8 mouse cellular contexts compared by ENCODE assay signal in the genomic region with DNA sequence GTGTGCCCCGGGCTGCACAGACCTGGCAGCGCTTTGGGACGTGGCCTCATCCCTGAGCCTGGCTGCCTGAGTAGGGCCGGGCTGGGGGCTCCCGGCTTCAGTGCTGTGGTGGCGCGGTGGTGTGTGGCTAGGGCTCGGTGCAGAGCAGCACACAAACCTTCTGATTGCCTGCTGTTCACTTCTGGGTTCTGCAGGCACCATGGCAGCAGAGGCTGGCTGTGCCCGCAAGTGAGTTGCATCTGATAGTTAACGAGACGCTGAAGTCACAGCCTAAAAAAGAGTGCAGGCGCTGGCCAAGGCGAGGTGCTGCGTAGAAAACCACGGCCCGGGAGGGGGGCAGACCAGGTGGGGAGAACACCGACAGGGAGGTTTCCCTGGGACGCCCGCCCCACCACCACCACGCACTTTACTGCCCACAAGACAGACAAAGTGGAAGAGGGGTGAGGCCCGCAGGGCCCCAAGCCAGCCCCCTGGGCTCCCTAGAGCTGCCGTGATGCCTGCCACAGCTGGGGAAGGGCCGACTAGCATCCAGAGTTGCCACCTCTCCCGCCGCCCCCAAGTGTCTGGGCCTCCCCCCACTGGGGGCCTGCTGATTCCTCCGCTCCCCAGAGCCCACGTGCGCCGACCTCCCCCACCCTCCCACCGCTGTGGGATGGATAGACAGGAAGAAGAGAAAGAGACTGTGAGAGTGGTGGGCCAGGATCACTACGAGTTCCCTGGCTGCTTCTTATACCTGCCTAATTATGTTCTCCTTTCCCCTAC. TPM values are rescaled to one million over a fixed set of nuclear protein-coding genes. Genes with fewer than 3 reads are reported as not detected.
DNase-seq lines count a peak whose midpoint lies in the region; ATAC-seq lines count a peak whose summit lies in the region.

No protein-coding gene starts in this region.

- no peak overlapping the region for H3K9ac ChIP-seq in kidney, embryonic 15.5 days
- H3K9ac ChIP-seq in embryonic facial prominence, embryonic 14.5 days (ENCODE audit: low read depth, low read length): peak overlapping the region; percentile 61
- H3K9ac ChIP-seq in limb, embryonic 11.5 days (ENCODE audit: low read length): peak overlapping the region; percentile 50
- peak overlapping the region; percentile 57; the same call in 1 of the 2 replicates for H3K9ac ChIP-seq in neural tube, embryonic 13.5 days

- peak overlapping the region; percentile 38 for H3K4me3 ChIP-seq in kidney, embryonic 15.5 days (replicated peaks)
- peak overlapping the region; percentile 38 for H3K4me3 ChIP-seq in embryonic facial prominence, embryonic 14.5 days (ENCODE audit: low read depth, low read length)
- peak overlapping the region; percentile 20 for H3K4me3 ChIP-seq in limb, embryonic 11.5 days (ENCODE audit: low read depth, low read length)
- H3K4me3 ChIP-seq in neural tube, embryonic 13.5 days: peak overlapping the region; percentile 26

- no peaks in the 10 kb centered on the region for H3K36me3 ChIP-seq in kidney, embryonic 15.5 days
- no peaks in the 10 kb centered on the region for H3K36me3 ChIP-seq in embryonic facial prominence, embryonic 14.5 days (ENCODE audit: control insufficient read depth, insufficient read depth, low read length)
- H3K36me3 ChIP-seq in limb, embryonic 11.5 days (ENCODE audit: control insufficient read depth, insufficient read depth, low read length): no peaks in the 10 kb centered on the region
- H3K36me3 ChIP-seq in neural tube, embryonic 13.5 days: no peaks in the 10 kb centered on the region

- no peak overlapping the region for H3K27ac ChIP-seq in kidney, embryonic 15.5 days
- H3K27ac ChIP-seq in embryonic facial prominence, embryonic 14.5 days (replicated peaks; ENCODE audit: low read depth, low read length): no peak overlapping the region
- no peak overlapping the region for H3K27ac ChIP-seq in limb, embryonic 11.5 days (replicated peaks; ENCODE audit: low read depth, low read length)
- H3K27ac ChIP-seq in neural tube, embryonic 13.5 days (replicated peaks): no peak overlapping the region

- peak overlapping the region; percentile 62 for H3K4me2 ChIP-seq in kidney, embryonic 15.5 days
- H3K4me2 ChIP-seq in embryonic facial prominence, embryonic 14.5 days (ENCODE audit: low read depth, low read length): peak overlapping the region; percentile 67
- peak overlapping the region; percentile 57 for H3K4me2 ChIP-seq in limb, embryonic 11.5 days (ENCODE audit: low read depth, severe bottlenecking)
- peak overlapping the region; percentile 56 for H3K4me2 ChIP-seq in neural tube, embryonic 13.5 days

- 25% methylated on average over 31 of the region's 31 CpGs for WGBS in kidney, embryonic 15.5 days
- 34% methylated on average over 27 of the region's 31 CpGs for WGBS in embryonic facial prominence, embryonic 14.5 days
- 29% methylated on average over 29 of the region's 31 CpGs for WGBS in limb, embryonic 11.5 days
- WGBS in neural tube, embryonic 13.5 days: 40% methylated on average over 30 of the region's 31 CpGs

- DNase-seq in kidney, adult 8-10 months: no peak
- DNase-seq in embryonic facial prominence, embryonic 14.5 days (ENCODE audit: low spot score): no peak
- DNase-seq in limb, embryonic 11.5 days (ENCODE audit: low spot score): peak; percentile 35
- no peak for DNase-seq in urinary bladder, postnatal 25 days (ENCODE audit: low spot score)
- no peak for DNase-seq in adipocyte (ENCODE audit: low spot score)
- DNase-seq in kidney, postnatal 25 days: no peak

- peaks cover 10% of the 10 kb centered on the region; the same call in 1 of the 2 replicates for H3K4me1 ChIP-seq in kidney, embryonic 15.5 days
- H3K4me1 ChIP-seq in embryonic facial prominence, embryonic 14.5 days (ENCODE audit: control insufficient read depth, insufficient read depth, low read length): no peaks in the 10 kb centered on the region
- H3K4me1 ChIP-seq in limb, embryonic 11.5 days (ENCODE audit: control insufficient read depth, insufficient read depth, low read length): no peaks in the 10 kb centered on the region
- H3K4me1 ChIP-seq in neural tube, embryonic 13.5 days (replicated peaks): peaks cover 7% of the 10 kb centered on the region; the same call in 1 of the 2 replicates

- no peaks in the 10 kb centered on the region for H3K27me3 ChIP-seq in kidney, embryonic 15.5 days
- H3K27me3 ChIP-seq in embryonic facial prominence, embryonic 14.5 days (replicated peaks; ENCODE audit: control insufficient read depth, insufficient read depth, low read length): no peaks in the 10 kb centered on the region
- H3K27me3 ChIP-seq in limb, embryonic 11.5 days (ENCODE audit: control insufficient read depth, insufficient read depth, low read length): no peaks in the 10 kb centered on the region
- H3K27me3 ChIP-seq in neural tube, embryonic 13.5 days: no peaks in the 10 kb centered on the region

- H3K9me3 ChIP-seq in kidney, embryonic 15.5 days (replicated peaks): 0 out of 2 replicates have a peak, but pooled peaks cover 8% of the 10 kb centered on the region
- H3K9me3 ChIP-seq in embryonic facial prominence, embryonic 14.5 days (ENCODE audit: control insufficient read depth, low read length): peaks cover 7% of the 10 kb centered on the region; the same call in 1 of the 2 replicates
- no peaks in the 10 kb centered on the region; the same call in 1 of the 2 replicates for H3K9me3 ChIP-seq in limb, embryonic 11.5 days (ENCODE audit: control insufficient read depth, low read length)
- peaks cover 9% of the 10 kb centered on the region; the same call in 1 of the 2 replicates for H3K9me3 ChIP-seq in neural tube, embryonic 13.5 days

- peak; percentile 70 for ATAC-seq in kidney, embryonic 15.5 days (replicated peaks; ENCODE audit: low FRiP score)
- peak; percentile 53 for ATAC-seq in embryonic facial prominence, embryonic 14.5 days (ENCODE audit: low read depth)
- ATAC-seq in limb, embryonic 11.5 days (ENCODE audit: insufficient number of reproducible peaks, low FRiP score, low TSS enrichment, low read depth): peak; percentile 62; the same call in 1 of the 2 replicates
- peak; percentile 75 for ATAC-seq in neural tube, embryonic 13.5 days (ENCODE audit: low read depth)

RNA-seq across cellular contexts. Expression of gene Gm281, which starts 19.2 kb away (rescaled TPM):
- not detected in 2 replicates for polyA plus RNA-seq in kidney, embryonic 15.5 days (2015; fragmentation: Nextera tagmentation; extraction: Ambion mirVana)
- polyA plus RNA-seq in embryonic facial prominence, embryonic 14.5 days (2014; fragmentation: Nextera tagmentation; extraction: Ambion mirVana): 0.49 TPM in 1 of 2 replicates, not detected in the other
- polyA plus RNA-seq in limb, embryonic 11.5 days (2014; fragmentation: Nextera tagmentation; extraction: Ambion mirVana): 0.06 TPM in 1 of 2 replicates, not detected in the other
- polyA plus RNA-seq in neural tube, embryonic 13.5 days (2015; fragmentation: Nextera tagmentation; extraction: Ambion mirVana): not detected in 2 replicates

RNA-seq across cellular contexts. Expression of gene Atxn7, which starts 27.8 kb away (rescaled TPM):
- polyA plus RNA-seq in kidney, embryonic 15.5 days (2015; fragmentation: Nextera tagmentation; extraction: Ambion mirVana): 3.9 and 4.2 TPM in 2 replicates
- polyA plus RNA-seq in embryonic facial prominence, embryonic 14.5 days (2014; fragmentation: Nextera tagmentation; extraction: Ambion mirVana): 5.7 and 6.5 TPM in 2 replicates
- 4.6 and 4.7 TPM in 2 replicates for polyA plus RNA-seq in limb, embryonic 11.5 days (2014; fragmentation: Nextera tagmentation; extraction: Ambion mirVana)
- 2.8 and 4.4 TPM in 2 replicates for polyA plus RNA-seq in neural tube, embryonic 13.5 days (2015; fragmentation: Nextera tagmentation; extraction: Ambion mirVana)

RNA-seq across cellular contexts. Expression of gene Thoc7, which starts 28.2 kb away (rescaled TPM):
- polyA plus RNA-seq in kidney, embryonic 15.5 days (2015; fragmentation: Nextera tagmentation; extraction: Ambion mirVana): 174 and 190 TPM in 2 replicates
- 177 and 179 TPM in 2 replicates for polyA plus RNA-seq in embryonic facial prominence, embryonic 14.5 days (2014; fragmentation: Nextera tagmentation; extraction: Ambion mirVana)
- 260 and 265 TPM in 2 replicates for polyA plus RNA-seq in limb, embryonic 11.5 days (2014; fragmentation: Nextera tagmentation; extraction: Ambion mirVana)
- polyA plus RNA-seq in neural tube, embryonic 13.5 days (2015; fragmentation: Nextera tagmentation; extraction: Ambion mirVana): 205 and 227 TPM in 2 replicates
